Mouse (Mus musculus) CH12.LX (cell line): ENCODE data around the gene Kctd3. TPM values are rescaled to one million over a fixed set of nuclear protein-coding genes. Genes with fewer than 3 reads are reported as not detected.
A peak's percentile ranks its signal among the peaks of the same experiment; 100 is the strongest.

Experiments
- DNase-seq: peaks from one replicate; pipeline ENCODE4 v3.0.0-alpha.2; 2013; ENCODE audit errors: extremely low read depth
- H3K27ac ChIP-seq: 2 replicates; pipeline ENCODE4 v1.5.1; 2012; ENCODE audit warnings: low read depth, mild to moderate bottlenecking, control low read depth, moderate library complexity; ENCODE audit not compliant: insufficient read depth
- H3K27me3 ChIP-seq: replicated peaks from 2 replicates; pipeline ENCODE3; 2012; ENCODE audit warnings: inconsistent platforms
- H3K36me3 ChIP-seq, 2 experiments: replicated peaks in 1 of 2; 2 replicates each; pipeline versions ENCODE3 to v1.6.1; 2012; ENCODE audit warnings: inconsistent platforms in 1 of 2, low read length in 1 of 2, mild to moderate bottlenecking in 1 of 2, mixed read lengths in 1 of 2, moderate library complexity in 1 of 2; ENCODE audit not compliant: control insufficient read depth in 1 of 2, insufficient read depth in 1 of 2
- H3K4me1 ChIP-seq, 2 experiments: 2 replicates each; pipeline ENCODE4 v1.6.1; 2012; ENCODE audit warnings: inconsistent platforms in 1 of 2, moderate library complexity in 1 of 2; ENCODE audit not compliant: insufficient read depth in 2 of 2, control insufficient read depth in 1 of 2
- H3K4me2 ChIP-seq: 2 replicates; pipeline ENCODE4 v1.6.1; 2012; ENCODE audit warnings: low read depth, mild to moderate bottlenecking, control low read depth; ENCODE audit not compliant: poor library complexity, insufficient read depth, severe bottlenecking
- H3K4me3 ChIP-seq, 3 experiments: fragments of 150-350 bp in 1 of 3; sonication (generic) in 1 of 3; replicated peaks in 1 of 3; 2 replicates each; pipeline versions ENCODE3 to v1.5.1; 2011 to 2012; ENCODE audit warnings: low read depth in 2 of 3, low read length in 2 of 3, mild to moderate bottlenecking in 2 of 3, moderate library complexity in 2 of 3, control low read depth in 1 of 3, improper control_type of control experiment in 1 of 3, inconsistent platforms in 1 of 3, mixed read lengths in 1 of 3; ENCODE audit not compliant: poor library complexity in 1 of 3
- H3K79me2 ChIP-seq: replicated peaks from 2 replicates; pipeline ENCODE4 v1.6.1; 2012; ENCODE audit warnings: mild to moderate bottlenecking, moderate library complexity; ENCODE audit not compliant: control insufficient read depth, poor library complexity, insufficient read depth, severe bottlenecking; ENCODE audit errors: extremely low read depth
- H3K9ac ChIP-seq: 2 replicates; pipeline ENCODE4 v1.6.1; 2012; ENCODE audit warnings: low read depth, mild to moderate bottlenecking, control low read depth, moderate library complexity; ENCODE audit not compliant: insufficient read depth
- H3K9me3 ChIP-seq: replicated peaks from 2 replicates; pipeline ENCODE3; 2012; ENCODE audit warnings: low read length, inconsistent platforms, mixed read lengths
- BHLHE40 ChIP-seq: IDR thresholded peaks from 2 replicates; pipeline ENCODE4 v1.6.1; 2011; ENCODE audit warnings: mild to moderate bottlenecking, low read depth, low read length, improper control_type of control experiment
- CHD1 ChIP-seq: IDR thresholded peaks from 2 replicates; pipeline ENCODE4 v1.6.1; 2012; ENCODE audit warnings: low read depth, low read length, improper control_type of control experiment, inconsistent platforms
- CHD2 ChIP-seq: IDR thresholded peaks from 2 replicates; pipeline ENCODE4 v1.6.1; 2011; ENCODE audit warnings: low read length, improper control_type of control experiment
- CTCF ChIP-seq, 2 experiments: IDR thresholded peaks in 1 of 2; conservative IDR thresholded peaks in 1 of 2; 2 replicates each; pipeline ENCODE4 v1.5.1; 2011 to 2012; ENCODE audit warnings: low read depth in 2 of 2, low read length in 2 of 2, improper control_type of control experiment in 1 of 2, inconsistent platforms in 1 of 2, mild to moderate bottlenecking in 1 of 2, moderate library complexity in 1 of 2
- E2F4 ChIP-seq: IDR thresholded peaks from 2 replicates; pipeline ENCODE4 v1.6.1; 2011; ENCODE audit warnings: low read depth, low read length, improper control_type of control experiment; ENCODE audit not compliant: insufficient replicate concordance
- GABPA ChIP-seq: IDR thresholded peaks from 2 replicates; pipeline ENCODE4 v1.6.1; 2012; ENCODE audit warnings: low read depth, low read length, improper control_type of control experiment, inconsistent platforms; ENCODE audit not compliant: insufficient replicate concordance
- HCFC1 ChIP-seq: IDR thresholded peaks from 2 replicates; pipeline ENCODE4 v1.6.1; 2012; ENCODE audit warnings: low read depth, mild to moderate bottlenecking, inconsistent platforms, low read length, improper control_type of control experiment
- JUN ChIP-seq: IDR thresholded peaks from 2 replicates; pipeline ENCODE4 v1.6.1; 2011; ENCODE audit warnings: low read depth, mild to moderate bottlenecking, low read length, improper control_type of control experiment, moderate library complexity; ENCODE audit not compliant: insufficient read depth
- KAT2A ChIP-seq: IDR thresholded peaks from 2 replicates; pipeline ENCODE4 v1.6.1; 2012; ENCODE audit warnings: low read length, improper control_type of control experiment, inconsistent platforms; ENCODE audit not compliant: insufficient replicate concordance
- MAFK ChIP-seq: IDR thresholded peaks from 2 replicates; pipeline ENCODE4 v1.6.1; 2011; ENCODE audit warnings: low read length, improper control_type of control experiment; ENCODE audit not compliant: insufficient replicate concordance
- MEF2A ChIP-seq: IDR thresholded peaks from 2 replicates; pipeline ENCODE4 v1.6.1; 2014; ENCODE audit warnings: low read depth, mild to moderate bottlenecking, inconsistent platforms, low read length, improper control_type of control experiment, borderline replicate concordance
- MXI1 ChIP-seq: IDR thresholded peaks from 2 replicates; pipeline ENCODE4 v1.6.1; 2011; ENCODE audit warnings: mild to moderate bottlenecking, low read depth, low read length, improper control_type of control experiment
- MYC ChIP-seq: IDR thresholded peaks from 2 replicates; pipeline ENCODE4 v1.6.1; 2011; ENCODE audit warnings: low read depth, mild to moderate bottlenecking, improper control_type of control experiment, low read length
- NELFE ChIP-seq: IDR thresholded peaks from 2 replicates; pipeline ENCODE4 v1.6.1; 2011; ENCODE audit warnings: low read depth, low read length, improper control_type of control experiment
- NRF1 ChIP-seq: IDR thresholded peaks from 2 replicates; pipeline ENCODE4 v1.6.1; 2014; ENCODE audit warnings: low read depth, mild to moderate bottlenecking, inconsistent platforms, low read length, improper control_type of control experiment, moderate library complexity
- PAX5 ChIP-seq: IDR thresholded peaks from 2 replicates; pipeline ENCODE4 v1.6.1; 2012; ENCODE audit warnings: low read length, inconsistent platforms, mixed read lengths
- POLR2AphosphoS2 ChIP-seq: IDR thresholded peaks from 2 replicates; pipeline ENCODE4 v1.6.1; 2011; ENCODE audit warnings: low read depth, low read length, improper control_type of control experiment
- RAD21 ChIP-seq: IDR thresholded peaks from 2 replicates; pipeline ENCODE4 v1.6.1; 2011; ENCODE audit warnings: low read depth, mild to moderate bottlenecking, low read length, improper control_type of control experiment, moderate library complexity
- RCOR1 ChIP-seq: conservative IDR thresholded peaks from 2 replicates; pipeline ENCODE4 v1.6.1; 2012; ENCODE audit warnings: low read depth, mild to moderate bottlenecking, inconsistent platforms, low read length, improper control_type of control experiment
- SMC3 ChIP-seq: IDR thresholded peaks from 2 replicates; pipeline ENCODE4 v1.6.1; 2011; ENCODE audit warnings: low read depth, low read length, improper control_type of control experiment
- TBP ChIP-seq: conservative IDR thresholded peaks from 2 replicates; pipeline ENCODE4 v1.6.1; 2011; ENCODE audit warnings: low read depth, low read length, improper control_type of control experiment
- TCF12 ChIP-seq: IDR thresholded peaks from 2 replicates; pipeline ENCODE4 v1.6.1; 2014; ENCODE audit warnings: low read depth, mild to moderate bottlenecking, inconsistent platforms, low read length, improper control_type of control experiment
- UBTF ChIP-seq: IDR thresholded peaks from 2 replicates; pipeline ENCODE4 v1.6.1; 2012; ENCODE audit warnings: low read depth, mild to moderate bottlenecking, inconsistent platforms, low read length, improper control_type of control experiment, moderate library complexity
- USF1 ChIP-seq: IDR thresholded peaks from 2 replicates; pipeline ENCODE4 v1.6.1; 2014; ENCODE audit warnings: low read depth, mild to moderate bottlenecking, inconsistent platforms, low read length, improper control_type of control experiment
- ZMIZ1 ChIP-seq: IDR thresholded peaks from 2 replicates; pipeline ENCODE4 v1.6.1; 2012; ENCODE audit warnings: low read depth, mild to moderate bottlenecking, inconsistent platforms, low read length, improper control_type of control experiment
- ZNF384 ChIP-seq: IDR thresholded peaks from 2 replicates; pipeline ENCODE4 v1.6.1; 2012; ENCODE audit warnings: low read depth, low read length, improper control_type of control experiment, inconsistent platforms
- dilution Hi-C: fragments of 300-500 bp; cut with MboI; formaldehyde crosslinking; loops from 2 replicates; pipeline ENCODE4 v1.14.3; 2020; ENCODE audit warnings: low sequenced_read_pairs; ENCODE audit not compliant: extremely low pct_unique_long_range_greater_than_20kb, extremely low pct_ligation_motif_present
- in situ Hi-C: fragments of 300-500 bp; cut with MboI; formaldehyde crosslinking; loops from 3 replicates; pipeline ENCODE4 v1.14.3; 2019; ENCODE audit warnings: low sequenced_read_pairs, low pct_ligation_motif_present, low pct_unique_long_range_greater_than_20kb, mixed read lengths
- polyA plus RNA-seq: library from polyadenylated mRNA; unstranded; fragments of >175 nt; gene quantifications from 2 replicates; pipeline ENCODE4 v1.2.1, GENCODE M21; 2012; ENCODE audit warnings: low read depth; ENCODE audit not compliant: insufficient read length
- total RNA-seq, 2 experiments: library from RNA; depleted of rRNA; stranded (reverse); fragments of 300-350 nt in 1 of 2; fragments of >200 nt in 1 of 2; gene quantifications; 2 replicates each; pipeline ENCODE4 v1.2.3; 2012 to 2014

The Kctd3 gene
- total and polyA plus RNA-seq, 3 experiments: 8.9 to 18.0 (median 15.4) TPM

GRCm38 (mm10) chr1:189046831-189047230 lies 39.2 kb upstream of the Kctd3 start (continued):
- TF ChIP-seq CHD1 (no peak), RAD21 (no peak; the same call in 1 of the 2 replicates), NELFE (no peak), HCFC1 (no peak), CHD2 (peak; percentile 66; the same call in 1 of the 2 replicates), MXI1 (no peak)

DNA sequence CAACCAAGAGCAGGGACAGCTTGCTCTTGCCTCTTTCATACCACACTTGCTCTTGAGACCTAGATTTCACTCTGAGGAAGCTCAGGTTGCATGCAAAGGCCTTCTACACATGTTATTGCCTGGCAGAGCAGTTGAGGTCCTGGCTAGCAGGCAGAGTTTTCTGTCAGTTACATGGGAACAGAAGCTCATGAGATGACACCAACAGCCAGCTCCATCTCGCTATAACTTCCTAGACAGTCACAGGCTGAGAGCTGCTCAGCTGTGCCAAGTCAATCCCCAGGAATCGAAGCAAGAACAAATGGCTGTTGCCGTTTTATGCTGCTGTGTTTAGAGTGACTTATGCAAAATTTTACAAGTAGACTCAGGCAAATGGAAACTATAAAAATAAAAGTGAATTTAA lies 38.7 kb upstream of the Kctd3 start:
- no peak overlapping the region for H3K9ac ChIP-seq
- H3K27ac ChIP-seq: no peak overlapping the region
- no peak overlapping the region for H3K4me3 ChIP-seq
- peaks cover 7 to 22% of the 10 kb centered on the region in 2 experiments; a peak in 3 of 4 replicates for H3K4me1 ChIP-seq
- no peaks in the 10 kb centered on the region for H3K79me2 ChIP-seq
- TF ChIP-seq POLR2AphosphoS2 (no peak), ZNF384 (no peak), USF1 (no peak), E2F4 (no peak), KAT2A (no peak), UBTF (no peak), SMC3 (no peak), RCOR1 (no peak), NRF1 (no peak), PAX5 (no peak), MXI1 (no peak), TCF12 (no peak), CTCF (conservative IDR thresholded peaks at IDR 0.05 in 1 of 2, IDR thresholded peaks at IDR 0.05 in 1 of 2; ENCODE audit: low read depth in 2 of 2, low read length in 2 of 2) (no peak), TBP (no peak), JUN (no peak), NELFE (no peak)
- dilution Hi-C loops (no loop called here), in situ Hi-C loops (no loop called here)
- no peak overlapping the region for H3K4me2 ChIP-seq
- no peaks in the 10 kb centered on the region for H3K36me3 ChIP-seq
- H3K27me3 ChIP-seq: no peaks in the 10 kb centered on the region
- no peak for DNase-seq
- H3K9me3 ChIP-seq: no peaks in the 10 kb centered on the region

DNA sequence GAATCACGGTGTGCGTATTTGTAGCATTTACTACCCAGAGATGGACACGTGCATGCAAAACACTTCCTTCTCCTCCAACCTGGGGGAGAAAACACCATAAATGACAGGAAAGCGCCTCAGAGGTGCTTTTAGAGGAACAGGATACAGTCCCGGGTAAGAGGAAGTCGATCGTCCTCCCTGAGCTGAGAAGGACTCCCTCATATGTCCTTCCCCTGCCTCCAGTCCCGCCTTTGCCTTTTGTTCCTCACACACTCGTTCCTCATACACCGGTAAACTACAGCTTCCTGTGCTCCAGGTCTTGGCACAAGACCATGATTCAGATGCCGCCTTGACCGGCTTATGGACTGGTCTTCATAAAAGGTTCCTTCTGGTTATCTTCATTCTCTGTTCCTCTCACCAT lies 33.6 kb upstream of the Kctd3 start:
- Histone ChIP-seq H3K9ac (no peak overlapping the region), H3K4me1 (peaks cover 0 to 7% of the 10 kb centered on the region in 2 experiments; a peak in 2 of 4 replicates), H3K4me2 (no peak overlapping the region), H3K27me3 (no peaks in the 10 kb centered on the region), H3K4me3 (no peak overlapping the region), H3K27ac (no peak overlapping the region), H3K79me2 (no peaks in the 10 kb centered on the region), H3K36me3 (no peaks in the 10 kb centered on the region), H3K9me3 (no peaks in the 10 kb centered on the region)
- in situ Hi-C loops (no loop called here), dilution Hi-C loops (no loop called here)
- TF ChIP-seq BHLHE40 (no peak), CHD1 (no peak), HCFC1 (no peak), MEF2A (no peak), MAFK (no peak), GABPA (no peak), JUN (no peak), USF1 (no peak), E2F4 (no peak), ZMIZ1 (no peak), UBTF (no peak), NELFE (no peak), MYC (no peak)
- DNase-seq: no peak
